Mouse (Mus musculus): ENCODE measurements around the gene Pcbp4. TPM values are rescaled to one million over a fixed set of nuclear protein-coding genes. Genes with fewer than 3 reads are reported as not detected.

Gene Pcbp4
- polyA plus RNA-seq, 1 experiment: 19.2 TPM

DNA sequence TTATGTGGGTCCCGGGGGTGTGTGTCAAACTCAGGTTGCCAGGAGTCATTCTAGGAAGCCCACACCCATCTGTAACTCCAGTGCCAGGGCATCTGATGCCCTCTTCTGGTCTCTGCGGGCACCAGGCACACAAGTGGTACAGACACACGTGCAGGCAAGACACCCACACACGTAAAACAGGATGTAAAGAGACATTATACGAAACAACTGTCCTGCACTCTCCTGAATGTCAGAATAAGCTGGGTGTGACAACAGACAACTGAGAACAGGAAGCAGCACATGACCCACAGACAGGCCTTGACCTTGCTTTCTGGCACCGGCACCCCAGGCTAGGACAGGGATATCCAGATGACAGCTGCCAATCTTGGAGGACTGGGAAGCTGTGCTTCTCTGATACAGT, 16.2 kb downstream of the Pcbp4 start:
- WGBS: 34% methylated on average over 6 of the region's 6 CpGs
- H3K4me1 ChIP-seq (ENCODE audit: control insufficient read depth, insufficient read depth, low read length): no peaks in the 10 kb centered on the region

DNA sequence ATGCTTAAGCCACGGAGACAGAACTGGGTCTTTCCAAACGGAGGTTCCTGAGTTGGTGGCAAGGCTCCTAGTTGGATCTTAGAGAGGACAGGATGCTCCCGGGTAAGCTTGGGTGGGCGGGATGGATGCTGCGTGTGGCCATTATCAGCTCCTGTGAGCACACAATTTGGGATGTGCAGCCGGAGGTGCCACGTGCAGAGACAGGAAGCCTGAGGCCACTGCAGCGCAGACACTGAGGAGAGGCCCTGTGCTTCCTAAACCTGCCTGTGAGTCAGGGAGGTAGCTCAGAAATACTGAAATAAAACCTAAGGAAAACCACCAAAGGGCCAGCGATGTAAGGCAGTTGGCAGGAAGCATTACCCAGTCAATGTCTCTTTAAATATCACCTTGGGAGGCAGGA, 16.7 kb downstream of the Pcbp4 start:
- 30% methylated on average over 9 of the region's 9 CpGs for WGBS
- H3K4me3 ChIP-seq (replicated peaks; ENCODE audit: control insufficient read depth, low read depth, low read length): no peak overlapping the region
- no peaks in the 10 kb centered on the region for H3K4me1 ChIP-seq (ENCODE audit: control insufficient read depth, insufficient read depth, low read length)
- TF ChIP-seq POLR2A (IDR thresholded peaks at IDR 0.05; ENCODE audit: borderline replicate concordance, control insufficient read depth, low read depth, low read length) (no peak), CTCF (IDR thresholded peaks at IDR 0.05; ENCODE audit: control insufficient read depth, insufficient read depth, low read length) (no peak)
- H3K27ac ChIP-seq (ENCODE audit: control insufficient read depth, insufficient read depth, low read depth, low read length, poor library complexity): no peak overlapping the region

More for the DNA sequence above, 16.2 kb downstream of the Pcbp4 start:
- no peak for TF ChIP-seq CTCF (IDR thresholded peaks at IDR 0.05; ENCODE audit: control insufficient read depth, insufficient read depth, low read length)
- no peak overlapping the region for H3K27ac ChIP-seq (ENCODE audit: control insufficient read depth, insufficient read depth, low read depth, low read length, poor library complexity)
- H3K4me3 ChIP-seq (replicated peaks; ENCODE audit: control insufficient read depth, low read depth, low read length): no peak overlapping the region

DNA sequence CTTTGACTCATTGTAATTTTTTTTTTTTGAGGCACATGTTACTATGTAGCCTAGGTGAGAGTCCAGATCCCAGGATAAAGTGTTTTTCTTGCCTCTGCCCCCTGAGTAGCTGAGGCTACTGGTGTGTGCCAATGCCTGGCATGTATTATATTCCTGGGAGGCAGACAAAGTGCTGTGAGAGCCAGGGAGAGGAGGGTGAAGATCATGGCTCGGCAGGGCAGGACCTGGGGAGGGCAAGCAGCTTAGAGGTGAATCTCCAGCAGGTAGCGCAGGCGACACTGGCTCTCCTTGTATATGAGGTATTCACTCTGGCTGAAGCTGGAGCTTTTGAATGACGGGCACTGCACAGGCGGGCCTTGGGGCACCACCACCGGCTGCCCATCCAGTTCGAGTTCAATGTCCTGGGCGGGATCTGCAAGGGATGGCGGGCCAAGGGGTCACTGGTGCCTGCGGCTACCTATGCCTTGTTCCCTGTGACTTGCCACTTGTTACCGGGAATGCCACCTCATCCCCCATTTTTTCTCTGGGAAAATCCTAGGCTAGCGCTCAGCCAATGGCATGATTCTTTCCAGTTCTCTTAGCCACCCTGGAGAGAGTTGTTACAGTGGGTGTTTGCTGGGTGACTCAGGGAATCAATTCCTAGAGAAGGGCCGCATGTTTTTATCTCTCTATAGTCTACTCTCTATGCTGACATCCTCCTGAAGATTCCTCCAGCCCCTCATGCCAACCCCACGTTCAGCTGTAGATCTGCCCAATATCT, 18.1 kb downstream of the Pcbp4 start:
- 84% methylated on average over 14 of the region's 14 CpGs for WGBS
- Histone ChIP-seq H3K27ac (ENCODE audit: control insufficient read depth, insufficient read depth, low read depth, low read length, poor library complexity) (no peak overlapping the region), H3K4me1 (ENCODE audit: control insufficient read depth, insufficient read depth, low read length) (no peaks in the 10 kb centered on the region), H3K4me3 (replicated peaks; ENCODE audit: control insufficient read depth, low read depth, low read length) (no peak overlapping the region)
- no peak for TF ChIP-seq CTCF (IDR thresholded peaks at IDR 0.05; ENCODE audit: control insufficient read depth, insufficient read depth, low read length)
- TF ChIP-seq POLR2A (IDR thresholded peaks at IDR 0.05; ENCODE audit: borderline replicate concordance, control insufficient read depth, low read depth, low read length): no peak

DNA sequence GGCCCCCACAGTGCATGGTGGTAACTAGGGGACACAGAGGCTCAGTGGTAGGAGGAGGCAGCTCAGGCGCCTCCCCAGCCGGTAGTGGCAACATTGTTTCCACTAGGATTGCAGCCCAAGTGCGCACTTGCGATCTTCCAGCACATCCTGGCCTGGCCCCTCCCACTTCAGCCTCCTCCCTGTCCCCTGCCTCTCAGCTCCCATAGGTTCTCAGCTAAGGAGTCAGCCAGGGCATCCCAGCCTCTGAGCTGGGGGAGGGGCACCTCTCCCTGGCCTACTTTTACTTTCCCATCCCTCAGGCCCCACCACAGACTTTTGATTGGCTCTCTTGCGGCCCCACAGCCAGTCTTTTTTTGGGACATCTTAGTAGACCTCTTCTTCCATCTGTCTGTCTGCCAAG, 18.8 kb downstream of the Pcbp4 start:
- WGBS: 82% methylated on average over 5 of the region's 5 CpGs
- Histone ChIP-seq H3K4me3 (replicated peaks; ENCODE audit: control insufficient read depth, low read depth, low read length) (no peak overlapping the region), H3K27ac (ENCODE audit: control insufficient read depth, insufficient read depth, low read depth, low read length, poor library complexity) (no peak overlapping the region), H3K4me1 (ENCODE audit: control insufficient read depth, insufficient read depth, low read length) (no peaks in the 10 kb centered on the region)
- TF ChIP-seq CTCF (IDR thresholded peaks at IDR 0.05; ENCODE audit: control insufficient read depth, insufficient read depth, low read length) (no peak), POLR2A (IDR thresholded peaks at IDR 0.05; ENCODE audit: borderline replicate concordance, control insufficient read depth, low read depth, low read length) (no peak)

DNA sequence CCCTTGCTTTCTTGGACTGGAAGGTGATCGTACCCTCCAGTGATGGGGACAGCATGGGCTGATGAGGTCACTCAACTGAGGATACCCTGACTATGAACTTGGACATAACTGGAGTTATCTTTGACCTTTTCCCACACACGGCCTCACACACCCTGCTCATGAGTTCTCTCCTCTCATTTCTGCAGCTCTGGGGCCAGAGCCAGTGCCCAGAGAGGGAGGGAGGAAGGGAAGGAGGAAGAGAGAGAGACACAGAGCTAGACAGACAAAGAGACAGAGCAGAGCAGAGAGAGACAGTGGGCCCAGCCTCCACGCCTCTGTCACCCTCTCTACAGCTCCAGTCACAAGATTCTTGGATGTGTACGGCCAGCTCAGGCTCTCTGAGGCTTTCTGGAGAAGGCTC, 19.2 kb downstream of the Pcbp4 start:
- TF ChIP-seq CTCF (IDR thresholded peaks at IDR 0.05; ENCODE audit: control insufficient read depth, insufficient read depth, low read length): no peak
- no peak for TF ChIP-seq POLR2A (IDR thresholded peaks at IDR 0.05; ENCODE audit: borderline replicate concordance, control insufficient read depth, low read depth, low read length)
- no peak overlapping the region for H3K27ac ChIP-seq (ENCODE audit: control insufficient read depth, insufficient read depth, low read depth, low read length, poor library complexity)

DNA sequence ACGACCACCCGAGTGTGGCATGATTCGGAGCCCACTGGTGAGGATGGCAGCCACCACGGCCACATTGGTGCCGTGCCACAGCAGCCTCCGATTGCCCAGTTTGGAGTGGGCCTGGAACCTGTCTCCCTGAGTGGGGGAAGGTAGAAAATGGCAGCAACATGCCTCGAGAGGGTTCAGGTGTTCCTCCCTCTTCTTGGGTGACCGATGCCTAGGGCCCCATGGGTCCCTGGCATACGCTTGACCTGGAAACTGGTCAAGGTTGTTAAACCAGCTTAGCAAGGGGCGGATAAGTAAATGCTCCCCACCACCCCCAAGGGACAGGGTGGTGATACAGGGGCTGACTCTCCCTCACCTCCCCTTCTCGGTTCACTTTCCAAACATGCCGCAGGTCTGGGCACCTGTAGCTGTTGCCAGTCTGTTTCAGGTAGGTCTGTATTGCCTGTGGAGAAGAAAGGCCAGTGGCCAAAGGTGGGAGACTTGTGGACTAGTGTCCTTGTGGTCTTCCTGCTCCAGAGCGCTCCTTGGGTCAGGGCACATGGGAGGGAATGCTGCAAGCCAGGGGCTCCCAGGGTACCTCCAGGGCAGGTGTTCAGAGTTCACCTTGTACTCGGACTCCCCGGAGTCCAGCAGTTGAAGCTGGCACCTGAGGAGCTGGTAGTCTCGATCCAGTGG, 20.1 kb downstream of the Pcbp4 start:
- WGBS: 84% methylated on average over 16 of the region's 16 CpGs
- TF ChIP-seq POLR2A (IDR thresholded peaks at IDR 0.05; ENCODE audit: borderline replicate concordance, control insufficient read depth, low read depth, low read length) (no peak), CTCF (IDR thresholded peaks at IDR 0.05; ENCODE audit: control insufficient read depth, insufficient read depth, low read length) (no peak)
- no peaks in the 10 kb centered on the region; the same call in 1 of the 2 replicates for H3K4me1 ChIP-seq (ENCODE audit: control insufficient read depth, insufficient read depth, low read length)
- no peak overlapping the region for H3K27ac ChIP-seq (ENCODE audit: control insufficient read depth, insufficient read depth, low read depth, low read length, poor library complexity)
- no peak overlapping the region for H3K4me3 ChIP-seq (replicated peaks; ENCODE audit: control insufficient read depth, low read depth, low read length)

More for the DNA sequence above, 19.2 kb downstream of the Pcbp4 start:
- H3K4me1 ChIP-seq (ENCODE audit: control insufficient read depth, insufficient read depth, low read length): no peaks in the 10 kb centered on the region
- 78% methylated on average over 4 of the region's 4 CpGs for WGBS
- H3K4me3 ChIP-seq (replicated peaks; ENCODE audit: control insufficient read depth, low read depth, low read length): no peak overlapping the region

DNA sequence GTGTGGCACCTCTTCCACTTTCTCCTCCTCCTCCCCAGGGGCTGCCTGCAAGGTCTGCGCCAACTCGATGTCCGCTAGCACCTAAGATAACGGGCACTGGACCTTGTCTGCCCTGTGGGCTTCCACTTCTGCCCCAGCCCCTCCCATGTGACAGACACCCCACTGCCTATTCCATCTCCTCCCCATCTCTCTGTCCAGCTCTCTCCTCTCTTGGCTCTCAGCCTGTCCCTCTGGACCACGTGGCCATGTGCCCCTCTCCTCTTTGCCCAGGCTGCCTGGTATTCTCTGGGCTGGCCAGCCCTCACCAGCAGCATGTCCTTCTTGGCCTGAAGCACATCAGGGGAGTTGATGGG, 20.6 kb downstream of the Pcbp4 start:
- H3K27ac ChIP-seq (ENCODE audit: control insufficient read depth, insufficient read depth, low read depth, low read length, poor library complexity): no peak overlapping the region
- H3K4me3 ChIP-seq (replicated peaks; ENCODE audit: control insufficient read depth, low read depth, low read length): no peak overlapping the region
- WGBS: 78% methylated on average over 5 of the region's 5 CpGs
- H3K4me1 ChIP-seq (ENCODE audit: control insufficient read depth, insufficient read depth, low read length): no peaks in the 10 kb centered on the region; the same call in 1 of the 2 replicates
- no peak for TF ChIP-seq POLR2A (IDR thresholded peaks at IDR 0.05; ENCODE audit: borderline replicate concordance, control insufficient read depth, low read depth, low read length)
- no peak for TF ChIP-seq CTCF (IDR thresholded peaks at IDR 0.05; ENCODE audit: control insufficient read depth, insufficient read depth, low read length)

DNA sequence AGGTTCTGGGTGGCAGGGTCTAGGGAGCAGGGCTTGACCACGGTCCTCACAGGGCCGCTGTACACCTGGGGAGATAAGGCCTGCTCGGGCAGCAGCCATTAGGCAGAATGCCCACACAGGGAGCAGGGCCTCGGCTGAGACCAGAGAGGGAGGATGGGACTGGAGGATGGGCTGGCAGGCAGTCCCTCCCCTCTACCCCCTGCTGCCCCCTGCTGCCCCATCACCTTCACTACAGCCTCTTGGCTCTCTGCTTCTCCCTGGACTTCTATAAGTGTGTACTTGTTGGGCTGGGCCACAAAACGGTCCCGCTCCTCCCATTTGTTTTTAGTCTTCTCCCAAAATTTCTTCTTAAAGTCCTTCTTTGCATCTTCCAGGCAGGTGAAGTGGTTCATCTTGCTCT, 21.4 kb downstream of the Pcbp4 start:
- TF ChIP-seq POLR2A (IDR thresholded peaks at IDR 0.05; ENCODE audit: borderline replicate concordance, control insufficient read depth, low read depth, low read length) (no peak), CTCF (IDR thresholded peaks at IDR 0.05; ENCODE audit: control insufficient read depth, insufficient read depth, low read length) (peak; percentile 54; the same call in 1 of the 2 replicates)
- H3K27ac ChIP-seq (ENCODE audit: control insufficient read depth, insufficient read depth, low read depth, low read length, poor library complexity): no peak overlapping the region
- 31% methylated on average over 6 of the region's 6 CpGs for WGBS
- H3K4me1 ChIP-seq (ENCODE audit: control insufficient read depth, insufficient read depth, low read length): no peaks in the 10 kb centered on the region; the same call in 1 of the 2 replicates
- H3K4me3 ChIP-seq (replicated peaks; ENCODE audit: control insufficient read depth, low read depth, low read length): no peak overlapping the region
